Mouse (Mus musculus) heart, adult 9 months (tissue): Measurements from ENCODE around the gene Csrnp3.
"Not testable (repeated sequence)": the region's sequence is repeated elsewhere in the genome, so short reads cannot be mapped to it uniquely, and the experiment has no call there.

Experiments
- DNase-seq, 2 experiments: peaks; one replicate each; pipeline ENCODE4 v3.0.0; 2022; ENCODE audit warnings: low spot score in 2 of 2

Csrnp3 gene

GRCm38 (mm10) chr2:65845551-65845950 is at the start of gene Csrnp3:
TSS of gene Csrnp3 (plus strand) at chr2:65845767.
- DNase-seq = no peak

- no peak for DNase-seq
Measured at GRCm38 (mm10) chr2:65801054-65801709, 44.4 kb upstream of the Csrnp3 start.

GRCm38 (mm10) chr2:65806556-65806955 is 39.0 kb upstream of the Csrnp3 start:
- DNase-seq = no peak

GRCm38 (mm10) chr2:65811203-65811602 is 34.4 kb upstream of the Csrnp3 start:
- not testable (repeated sequence) for DNase-seq

DNA sequence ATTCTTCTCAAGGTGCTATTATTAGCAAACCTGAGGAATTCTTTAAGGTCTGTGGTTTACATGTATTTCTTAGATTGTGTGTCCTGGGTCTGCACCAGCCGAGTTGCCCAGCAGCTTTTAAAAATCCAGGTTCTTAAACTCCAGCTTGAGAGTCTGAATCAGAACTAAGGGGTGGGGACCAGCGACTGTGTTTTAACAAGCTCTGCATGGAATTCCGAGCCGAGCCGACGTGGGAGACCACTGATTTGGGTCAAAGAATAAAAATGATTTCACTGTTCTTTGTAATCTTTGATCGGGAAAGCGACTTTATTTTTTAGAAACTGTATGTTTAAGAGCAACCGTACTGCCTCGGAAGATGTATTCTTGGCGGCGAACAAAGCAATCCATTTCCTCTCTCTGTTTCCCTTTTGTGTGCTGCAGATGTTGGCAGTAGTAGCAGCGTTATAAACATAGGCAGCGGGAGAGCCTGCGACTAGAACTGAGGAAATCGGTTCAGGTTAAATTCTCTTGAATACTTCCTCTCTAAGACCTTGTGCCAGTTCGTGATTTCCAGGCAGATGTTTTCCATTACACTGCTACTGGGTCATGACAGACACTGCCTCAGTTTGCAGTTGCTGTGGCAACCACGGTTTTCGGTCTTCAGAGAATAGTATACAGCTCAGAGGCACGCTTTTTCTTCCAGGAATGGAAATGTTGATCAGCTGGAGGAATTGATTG is 27.3 kb upstream of the Csrnp3 start:
- DNase-seq = peak; percentile 20 to 26

DNA sequence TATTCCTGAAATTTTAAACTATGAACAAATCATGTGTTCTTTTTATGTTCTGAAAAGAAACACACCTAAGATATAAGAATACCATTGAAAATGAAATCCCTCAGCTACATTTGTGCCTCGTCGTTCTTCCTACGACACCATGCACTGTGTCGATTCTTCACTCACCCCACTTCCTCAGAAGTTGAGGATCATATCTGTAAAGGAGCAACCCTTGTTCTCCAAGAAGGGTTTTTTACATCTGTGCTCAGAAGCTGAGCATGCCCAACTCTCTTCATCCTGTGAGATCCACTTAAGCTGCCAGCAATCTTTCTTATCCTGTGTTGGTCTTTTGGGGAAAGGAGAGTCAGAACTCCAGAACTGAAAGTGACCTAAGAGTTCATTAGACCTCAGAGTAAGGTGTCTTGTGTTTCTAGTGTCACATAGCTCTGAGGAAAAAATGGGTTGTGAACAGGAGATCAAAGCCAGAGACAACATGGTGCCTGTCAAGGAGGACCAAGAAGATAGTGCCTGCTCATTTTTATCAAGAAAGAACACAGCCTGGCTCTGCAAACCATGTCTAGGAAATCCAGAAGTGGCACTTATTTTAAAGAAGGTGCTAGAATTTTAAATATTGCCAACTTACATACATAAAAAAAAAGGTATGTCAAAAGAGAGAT is 25.3 kb upstream of the Csrnp3 start:
- DNase-seq = no peak

- DNase-seq = no peak
Measured at GRCm38 (mm10) chr2:65826314-65826713, 19.3 kb upstream of the Csrnp3 start.

DNA sequence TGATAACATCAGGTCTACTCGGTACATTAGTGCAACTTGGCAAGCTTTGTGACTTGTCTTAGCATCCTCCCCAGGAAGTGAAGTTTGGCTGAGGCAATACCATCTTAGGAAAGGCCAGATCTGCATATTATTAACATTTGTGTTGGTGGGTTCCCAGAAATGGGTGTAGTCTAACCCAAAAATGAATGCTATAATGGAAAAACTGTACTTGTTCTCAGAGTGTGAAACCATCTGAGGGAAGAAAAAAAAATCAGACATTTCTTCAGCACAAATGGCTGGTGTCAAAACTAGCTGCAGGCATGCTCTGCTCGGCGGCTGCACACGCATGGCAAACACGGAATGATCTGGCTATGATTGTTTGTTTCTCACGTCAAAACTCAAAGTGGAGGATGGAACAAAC is 18.8 kb upstream of the Csrnp3 start:
- DNase-seq = no peak

DNA sequence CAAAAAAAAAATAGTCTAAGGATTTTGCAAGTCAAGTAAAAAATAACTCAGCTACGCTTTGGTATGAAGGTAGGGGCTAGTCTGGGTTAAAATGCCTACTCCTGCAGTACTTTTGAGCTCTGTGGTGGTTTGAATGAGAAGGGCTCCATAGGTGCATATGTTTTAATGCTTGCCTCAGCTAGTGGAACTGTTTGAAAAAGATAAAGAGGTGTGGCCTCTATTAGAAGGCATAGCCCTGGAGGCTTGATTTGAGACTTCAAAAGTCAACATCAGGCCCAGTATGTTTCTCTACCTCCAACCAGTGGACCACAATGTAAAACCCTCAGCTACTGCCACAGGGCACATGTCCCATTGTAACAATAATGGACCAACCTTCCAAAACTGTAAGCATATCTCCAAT is 16.9 kb upstream of the Csrnp3 start:
- DNase-seq = no peak

DNA sequence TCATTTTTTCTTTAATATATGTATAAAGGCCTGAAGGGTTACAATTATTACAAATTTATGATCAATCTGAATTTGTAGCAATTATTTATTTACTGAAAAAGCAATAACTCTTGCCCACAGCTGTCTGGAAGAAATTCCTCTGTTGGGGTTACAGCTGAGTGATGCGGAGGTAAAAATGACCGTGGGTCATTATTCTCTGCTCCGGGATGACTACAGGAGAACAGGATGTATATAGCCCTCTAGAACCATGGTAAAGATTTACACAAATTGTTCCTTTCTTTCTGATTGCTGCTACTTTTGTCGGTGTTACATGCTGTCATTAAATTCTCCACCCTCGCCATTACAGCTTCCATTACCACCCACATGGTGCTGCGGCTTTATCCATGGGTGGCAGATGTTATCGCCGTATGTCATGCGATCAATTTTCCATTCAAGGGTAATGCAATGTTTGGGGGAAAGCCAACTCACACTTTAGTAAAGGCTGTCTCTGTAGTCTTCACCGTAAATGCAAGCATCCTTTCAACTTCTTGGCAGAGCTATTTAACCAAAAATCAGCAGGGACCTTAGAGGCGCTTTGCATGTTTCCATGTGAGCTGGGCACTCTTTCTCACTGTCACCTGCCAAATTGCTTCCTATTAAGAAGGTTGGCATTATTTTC is 12.7 kb upstream of the Csrnp3 start:
- DNase-seq = no peak

- DNase-seq = no peak
Measured at GRCm38 (mm10) chr2:65833421-65833820, 12.1 kb upstream of the Csrnp3 start.

DNA sequence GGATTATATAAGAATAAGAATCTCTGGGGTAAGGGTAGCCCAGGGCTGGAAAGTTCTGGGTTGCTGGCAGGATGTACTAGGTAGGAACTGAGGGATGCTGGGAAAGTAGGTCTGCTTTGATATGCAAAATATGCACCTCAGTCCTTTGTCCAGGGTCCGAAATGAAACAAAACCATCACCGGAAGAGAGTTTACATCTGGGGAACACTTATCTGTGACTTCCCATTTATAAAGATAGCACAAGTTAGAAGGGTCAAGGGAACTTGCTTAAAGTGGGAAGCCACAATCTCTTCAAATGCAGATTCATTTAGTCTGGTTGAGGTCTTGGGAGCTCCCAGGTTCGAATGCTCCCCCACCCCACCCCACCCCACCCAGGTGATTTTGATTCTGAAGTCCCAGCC is 4.0 kb upstream of the Csrnp3 start:
- DNase-seq = no peak

DNA sequence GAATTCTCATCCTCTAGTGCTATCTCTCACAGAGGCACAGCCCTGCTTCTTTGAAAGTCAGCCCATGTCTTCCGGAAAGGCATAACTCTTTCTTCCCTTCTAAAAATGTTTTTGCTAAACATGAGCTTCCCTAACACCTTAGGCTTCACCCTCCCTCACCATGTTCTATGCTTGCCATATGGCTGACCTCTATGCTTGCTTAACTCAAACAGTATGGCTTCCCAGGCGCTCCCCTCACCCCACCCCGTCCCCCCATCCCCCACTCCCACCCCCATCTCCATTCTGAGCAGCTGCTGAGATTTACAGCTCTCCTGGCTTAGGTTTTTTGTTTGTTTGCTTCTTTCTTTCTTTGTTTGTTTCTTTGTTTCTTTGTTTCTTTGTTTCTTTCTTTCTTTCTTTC is 3.2 kb upstream of the Csrnp3 start:
- no peak for DNase-seq

DNA sequence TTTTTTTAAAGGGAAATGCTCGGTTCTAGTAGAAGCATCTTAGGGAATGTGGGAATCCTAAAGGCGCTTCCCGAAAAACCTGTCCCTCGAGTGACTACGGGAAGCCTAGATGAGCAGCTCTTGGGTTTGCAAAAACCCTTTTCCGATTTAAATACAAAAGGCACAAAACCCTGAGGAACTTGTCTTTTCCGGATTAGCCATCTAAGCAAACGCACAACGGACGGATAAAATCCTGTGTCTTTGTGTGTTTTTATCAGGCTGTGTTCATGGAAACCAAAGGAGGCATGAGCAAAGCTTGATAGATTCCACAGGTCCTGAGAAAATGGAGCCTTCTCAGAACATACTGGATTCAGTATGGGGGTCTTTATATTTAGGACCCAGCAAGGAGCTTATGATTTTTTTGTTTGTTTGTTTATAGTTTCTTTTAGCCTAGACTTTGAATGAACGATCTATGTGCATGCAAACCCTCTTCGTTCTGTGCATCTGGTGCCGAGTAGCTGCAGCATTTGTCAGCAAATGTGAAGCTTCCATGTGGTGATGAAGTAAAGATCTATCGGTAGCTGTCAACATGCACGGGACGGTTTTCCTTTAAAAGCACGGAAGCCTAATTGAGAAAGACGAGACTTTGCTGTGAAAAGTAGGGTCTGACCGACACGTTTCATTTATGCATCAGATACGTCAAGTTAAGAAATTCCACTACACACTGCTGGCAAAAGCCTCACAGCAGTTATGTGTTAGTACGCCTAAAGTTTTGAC is 611 bp downstream of the Csrnp3 start:
- DNase-seq = no peak

- DNase-seq = no peak
Measured at GRCm38 (mm10) chr2:65847463-65848110, 2.0 kb downstream of the Csrnp3 start.

DNA sequence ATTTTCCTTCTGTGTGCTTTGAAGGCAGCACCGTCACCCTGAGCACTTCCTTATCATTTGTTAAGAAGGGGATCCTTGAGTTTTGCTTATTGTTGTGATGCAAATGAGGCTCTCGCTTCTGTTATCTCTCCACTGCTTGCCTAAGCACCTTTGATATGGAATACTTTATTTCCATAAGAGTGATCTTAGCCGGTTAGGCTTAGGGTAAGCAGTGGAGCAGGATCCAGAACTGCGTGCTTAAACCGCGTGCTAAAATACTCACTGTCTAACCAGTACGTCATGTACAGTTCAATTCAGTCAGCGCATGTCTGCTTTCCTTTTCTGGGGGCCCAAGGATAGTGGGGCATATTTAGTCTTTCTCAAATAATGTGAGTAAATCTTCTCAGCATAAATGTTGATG is 3.1 kb downstream of the Csrnp3 start:
- DNase-seq = no peak

GRCm38 (mm10) chr2:65850282-65850681 is 4.7 kb downstream of the Csrnp3 start:
- DNase-seq = not testable (repeated sequence)

DNA sequence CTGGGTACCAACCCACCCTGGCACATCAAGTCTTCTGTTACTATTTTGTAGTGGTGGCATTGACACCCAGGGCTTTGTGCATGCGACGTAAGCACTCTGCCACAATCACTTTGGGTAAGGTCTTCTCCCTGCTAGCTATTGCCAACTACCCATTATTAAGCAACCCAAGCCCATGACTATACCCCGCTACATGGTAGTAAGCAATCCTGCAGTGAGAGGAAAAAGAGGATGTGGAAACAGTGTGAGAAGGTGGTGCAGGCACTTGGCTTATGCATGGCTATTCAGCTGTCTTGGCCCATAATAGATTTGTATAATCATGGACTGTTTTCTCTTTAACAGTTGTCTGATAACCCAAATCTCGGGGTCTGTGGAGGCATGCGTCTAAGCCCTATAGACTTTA is 11.2 kb downstream of the Csrnp3 start:
- DNase-seq = no peak

- peak in 1 of 2 experiments; percentile 3 for DNase-seq
Measured at GRCm38 (mm10) chr2:65859767-65860727, 14.5 kb downstream of the Csrnp3 start.

DNA sequence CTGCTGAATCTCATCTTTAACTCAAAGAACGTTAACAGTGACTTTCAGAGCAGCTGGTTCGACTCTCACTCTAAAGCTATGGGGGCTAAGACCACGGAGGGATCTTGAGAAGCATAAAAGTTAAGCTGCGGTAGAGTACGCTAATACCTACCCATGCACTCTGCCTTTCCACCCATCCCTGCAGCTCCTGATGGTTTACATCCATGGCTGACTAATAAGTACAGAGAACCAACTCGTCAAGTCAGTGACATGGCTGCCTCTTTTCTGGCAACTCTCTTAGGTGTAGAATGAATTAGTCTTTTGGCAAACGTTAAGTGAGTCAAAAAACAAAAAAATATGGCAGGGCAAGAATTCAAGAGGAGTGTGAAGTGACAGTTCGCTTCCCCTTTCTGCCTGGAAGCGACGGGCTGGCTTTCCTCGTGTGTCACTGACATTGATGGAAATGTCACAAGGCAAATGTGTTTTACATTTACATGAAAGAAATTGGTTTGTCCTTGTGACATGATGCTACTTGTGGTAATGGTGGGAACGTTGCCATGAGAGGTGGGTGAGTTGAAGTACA is 19.3 kb downstream of the Csrnp3 start:
- no peak for DNase-seq
